Mouse (Mus musculus): ENCODE data around the gene Rab7b. TPM values are rescaled to one million over a fixed set of nuclear protein-coding genes. Genes with fewer than 3 reads are reported as not detected.

The Rab7b gene
- total and polyA plus RNA-seq, 3 experiments = 0.19 TPM; not detected in 2

DNA sequence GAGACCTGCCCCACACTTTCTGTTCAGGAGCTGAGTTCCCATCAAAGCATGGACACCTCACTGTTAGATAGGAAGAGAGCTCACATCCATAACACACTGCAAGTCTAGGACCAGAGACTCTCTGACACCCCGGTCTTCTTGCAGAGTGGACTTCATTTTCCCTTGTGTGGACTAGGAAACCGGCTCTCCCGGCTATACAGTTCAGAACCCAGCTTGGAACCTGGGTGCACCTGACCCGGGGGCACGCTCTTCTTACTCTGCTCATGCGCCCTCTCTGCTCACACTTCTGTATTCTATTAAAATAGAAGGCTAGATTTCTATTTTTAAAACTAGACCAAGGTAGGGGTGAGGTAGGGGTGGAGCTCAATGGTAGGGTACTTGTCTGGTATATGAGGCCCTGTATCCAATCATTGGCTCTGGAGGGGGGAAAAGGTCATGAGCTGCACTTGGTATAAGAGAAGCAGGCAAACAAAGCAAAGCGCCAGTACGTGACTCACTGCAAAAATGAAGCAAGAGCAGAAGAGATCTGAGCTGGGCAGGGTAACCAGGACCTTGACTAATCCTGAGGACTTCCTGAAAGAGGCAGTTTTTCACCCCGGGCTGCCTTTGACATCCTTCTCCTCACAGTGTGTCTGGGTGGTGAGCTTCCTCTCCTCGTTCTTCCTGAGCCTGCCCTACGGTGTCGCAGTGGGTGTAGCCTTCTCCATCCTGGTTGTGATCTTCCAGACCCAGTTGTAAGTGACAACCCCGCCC lies 72.8 kb downstream of the Rab7b start:
- no peak for TF ChIP-seq POLR2A (IDR thresholded peaks at IDR 0.05; ENCODE audit: low read depth, low read length)
- TF ChIP-seq MEF2A (IDR thresholded peaks at IDR 0.05; ENCODE audit: borderline replicate concordance, low read depth, low read length) = 0 out of 2 replicates have a peak, but pooled peaks have one; percentile 12
- no peaks in the 10 kb centered on the region for H3K9me3 ChIP-seq (replicated peaks; ENCODE audit: low read length)

DNA sequence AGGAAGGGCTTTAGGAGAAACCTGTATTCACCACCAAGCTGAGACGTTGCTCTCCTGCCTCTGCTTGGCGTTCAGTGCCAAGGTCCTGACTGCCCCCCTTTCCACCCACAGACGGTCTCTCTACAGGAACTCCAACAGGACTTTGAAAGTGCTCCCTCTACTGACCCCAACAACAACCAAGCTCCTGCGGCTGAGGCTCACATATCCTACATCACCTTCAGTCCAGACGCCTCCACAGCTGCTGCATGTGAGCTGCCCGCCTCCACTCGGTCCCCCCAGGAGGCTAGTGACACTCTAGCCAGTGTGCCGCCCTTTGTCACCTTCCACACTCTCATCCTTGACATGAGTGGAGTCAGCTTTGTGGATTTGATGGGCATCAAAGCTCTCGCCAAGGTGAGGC lies 75.2 kb downstream of the Rab7b start:
- no peaks in the 10 kb centered on the region for H3K36me3 ChIP-seq (replicated peaks in 1 of 2; ENCODE audit: control insufficient read depth in 1 of 2, insufficient read depth in 1 of 2, low read length in 1 of 2)
- no peak overlapping the region for H3K4me3 ChIP-seq (replicated peaks in 1 of 3; ENCODE audit: low read depth in 2 of 3, low read length in 2 of 3, poor library complexity in 1 of 3)
- H3K79me2 ChIP-seq (replicated peaks; ENCODE audit: control insufficient read depth, extremely low read depth, insufficient read depth, poor library complexity, severe bottlenecking) = no peaks in the 10 kb centered on the region
- no peak for DNase-seq (ENCODE audit: extremely low read depth)
- no peak overlapping the region for H3K27ac ChIP-seq (ENCODE audit: insufficient read depth, low read depth)
- H3K27me3 ChIP-seq (replicated peaks) = no peaks in the 10 kb centered on the region
- H3K4me1 ChIP-seq (ENCODE audit: control insufficient read depth in 1 of 2, insufficient read depth in 2 of 2) = peaks cover 13 to 40% of the 10 kb centered on the region in 2 experiments
- H3K4me2 ChIP-seq (ENCODE audit: insufficient read depth, low read depth, poor library complexity, severe bottlenecking) = no peak overlapping the region
- in situ Hi-C loops (cut with MboI; ENCODE audit: low pct_ligation_motif_present, low pct_unique_long_range_greater_than_20kb, low sequenced_read_pairs) = loop anchor here (10.0 kb wide), 1 partner anchor 149 kb away; no protein-coding TSS in a partner anchor
- dilution Hi-C loops (cut with MboI; ENCODE audit: extremely low pct_ligation_motif_present, extremely low pct_unique_long_range_greater_than_20kb, low sequenced_read_pairs) = no loop called here
- no peak overlapping the region for H3K9ac ChIP-seq (ENCODE audit: insufficient read depth, low read depth)
- TF ChIP-seq ETS1 (conservative IDR thresholded peaks at IDR 0.05; ENCODE audit: low read depth, low read length) (no peak), CHD2 (IDR thresholded peaks at IDR 0.05; ENCODE audit: low read length) (no peak), E2F4 (IDR thresholded peaks at IDR 0.05; ENCODE audit: insufficient replicate concordance, low read depth, low read length) (no peak), IRF4 (IDR thresholded peaks at IDR 0.05; ENCODE audit: low read depth, low read length) (no peak), BHLHE40 (IDR thresholded peaks at IDR 0.05; ENCODE audit: low read depth, low read length) (no peak), MYC (IDR thresholded peaks at IDR 0.05; ENCODE audit: low read depth, low read length) (no peak), ZNF384 (IDR thresholded peaks at IDR 0.05; ENCODE audit: low read depth, low read length) (no peak), CTCF (conservative IDR thresholded peaks at IDR 0.05 in 1 of 2, IDR thresholded peaks at IDR 0.05 in 1 of 2; ENCODE audit: low read depth in 2 of 2, low read length in 2 of 2) (peak in 1 of 2 experiments; percentile 63; a peak in 2 of 4 replicates), SMC3 (IDR thresholded peaks at IDR 0.05; ENCODE audit: low read depth, low read length) (peak; percentile 56), MAFK (IDR thresholded peaks at IDR 0.05; ENCODE audit: insufficient replicate concordance, low read length) (no peak), ELF1 (IDR thresholded peaks at IDR 0.05; ENCODE audit: low read depth, low read length) (no peak), JUN (IDR thresholded peaks at IDR 0.05; ENCODE audit: insufficient read depth, low read depth, low read length) (no peak), RAD21 (IDR thresholded peaks at IDR 0.05; ENCODE audit: low read depth, low read length) (peak; percentile 30), HCFC1 (IDR thresholded peaks at IDR 0.05; ENCODE audit: low read depth, low read length) (no peak)
- H3K9me3 ChIP-seq (replicated peaks; ENCODE audit: low read length) = no peaks in the 10 kb centered on the region

More for the DNA sequence above, 72.8 kb downstream of the Rab7b start:
- dilution Hi-C loops (cut with MboI; ENCODE audit: extremely low pct_ligation_motif_present, extremely low pct_unique_long_range_greater_than_20kb, low sequenced_read_pairs) (no loop called here), in situ Hi-C loops (cut with MboI; ENCODE audit: low pct_ligation_motif_present, low pct_unique_long_range_greater_than_20kb, low sequenced_read_pairs) (loop anchor here (10.0 kb wide), 1 partner anchor 146 kb away; no protein-coding TSS in a partner anchor)
- H3K36me3 ChIP-seq (replicated peaks in 1 of 2; ENCODE audit: control insufficient read depth in 1 of 2, insufficient read depth in 1 of 2, low read length in 1 of 2) = no peaks in the 10 kb centered on the region
- no peak overlapping the region for H3K4me3 ChIP-seq (replicated peaks in 1 of 3; ENCODE audit: low read depth in 2 of 3, low read length in 2 of 3, poor library complexity in 1 of 3)
- peaks cover 13 to 46% of the 10 kb centered on the region in 2 experiments for H3K4me1 ChIP-seq (ENCODE audit: control insufficient read depth in 1 of 2, insufficient read depth in 2 of 2)
- no peak for DNase-seq (ENCODE audit: extremely low read depth)
- H3K9ac ChIP-seq (ENCODE audit: insufficient read depth, low read depth) = no peak overlapping the region
- H3K79me2 ChIP-seq (replicated peaks; ENCODE audit: control insufficient read depth, extremely low read depth, insufficient read depth, poor library complexity, severe bottlenecking) = no peaks in the 10 kb centered on the region
- no peaks in the 10 kb centered on the region for H3K27me3 ChIP-seq (replicated peaks)
- H3K27ac ChIP-seq (ENCODE audit: insufficient read depth, low read depth) = no peak overlapping the region
- H3K4me2 ChIP-seq (ENCODE audit: insufficient read depth, low read depth, poor library complexity, severe bottlenecking) = no peak overlapping the region
